ENCODE assay signal across 9 mouse cellular contexts in genomic region chr15:78843581-78844469, GRCm38 (mm10). TPM values are rescaled to one million over a fixed set of nuclear protein-coding genes. Genes with fewer than 3 reads are reported as not detected.
DNase-seq lines count a peak whose midpoint lies in the region; ATAC-seq and TF ChIP-seq lines count a peak whose summit lies in the region.
"Had no signal": no experiment of that assay in that cellular context is flagged by ENCODE, and none has a peak within 500 bp of the region (broad histone marks: within the 10 kb centered on the region; RNA-seq: fewer than 3 reads in every experiment).

No protein-coding gene starts in this region.

- no peak for ATAC-seq in embryonic facial prominence, embryonic 11.5 days (replicated peaks; ENCODE audit: insufficient number of reproducible peaks, low FRiP score, low TSS enrichment, low read depth)
- no peak for ATAC-seq in hindbrain, embryonic 12.5 days (ENCODE audit: low FRiP score)
- no peak for ATAC-seq in liver, embryonic 14.5 days (ENCODE audit: insufficient read depth)
- ATAC-seq in neural tube, embryonic 15.5 days (ENCODE audit: low FRiP score) = no peak

- H3K4me1 ChIP-seq in embryonic facial prominence, embryonic 11.5 days (ENCODE audit: control insufficient read depth, insufficient read depth, low read length) = peaks cover 6% of the 10 kb centered on the region
- peaks cover 67% of the 10 kb centered on the region for H3K4me1 ChIP-seq in hindbrain, embryonic 12.5 days
- peaks cover 0 to 5% of the 10 kb centered on the region in 2 experiments; a peak in 1 of 4 replicates for H3K4me1 ChIP-seq in liver, embryonic 14.5 days (replicated peaks; ENCODE audit: control insufficient read depth in 2 of 2, insufficient read depth in 2 of 2, low read length in 1 of 2)
- peaks cover 60% of the 10 kb centered on the region for H3K4me1 ChIP-seq in neural tube, embryonic 15.5 days

- no peak overlapping the region for H3K27ac ChIP-seq in embryonic facial prominence, embryonic 11.5 days (replicated peaks; ENCODE audit: low read depth, low read length)
- H3K27ac ChIP-seq in hindbrain, embryonic 12.5 days = no peak overlapping the region
- H3K27ac ChIP-seq in liver, embryonic 14.5 days = no peak overlapping the region
- 0 out of 2 replicates have a peak overlapping the region, but pooled peaks have one; percentile 74 for H3K27ac ChIP-seq in neural tube, embryonic 15.5 days (replicated peaks)

- TF ChIP-seq EP300 in liver, embryonic 14.5 days (IDR thresholded peaks at IDR 0.05; ENCODE audit: low read depth) = no peak

- TF ChIP-seq CTCF in liver, embryonic 14.5 days (IDR thresholded peaks at IDR 0.05; ENCODE audit: low read depth) = peak; percentile 26; the same call in 1 of the 2 replicates

- DNase-seq in adrenal gland, adult 2 months = peak; percentile 56
- DNase-seq in adrenal gland, adult 8-10 months = no peak
- DNase-seq in embryonic facial prominence, embryonic 11.5 days (ENCODE audit: low spot score) = no peak
- DNase-seq in liver, embryonic 14.5 days (ENCODE audit: low read depth in 3 of 3, low spot score in 3 of 3) = no peak
- no peak for DNase-seq in frontal cortex, postnatal 14 days (ENCODE audit: low spot score in 2 of 2)
- DNase-seq in cerebellum, adult 11 months = no peak

- H3K4me2 ChIP-seq in embryonic facial prominence, embryonic 11.5 days (ENCODE audit: low read depth, low read length) = peak overlapping the region; percentile 94
- peak overlapping the region; percentile 81 for H3K4me2 ChIP-seq in hindbrain, embryonic 12.5 days (replicated peaks)
- H3K4me2 ChIP-seq in liver, embryonic 14.5 days (ENCODE audit: low read depth) = peak overlapping the region; percentile 25
- H3K4me2 ChIP-seq in neural tube, embryonic 15.5 days = peak overlapping the region; percentile 74

- no peaks in the 10 kb centered on the region for H3K27me3 ChIP-seq in embryonic facial prominence, embryonic 11.5 days (ENCODE audit: control insufficient read depth, insufficient read depth, low read length)
- peaks cover 35% of the 10 kb centered on the region for H3K27me3 ChIP-seq in hindbrain, embryonic 12.5 days
- peaks cover 42% of the 10 kb centered on the region for H3K27me3 ChIP-seq in liver, embryonic 14.5 days (ENCODE audit: control insufficient read depth, insufficient read depth, low read length)
- H3K27me3 ChIP-seq in neural tube, embryonic 15.5 days (replicated peaks) = peaks cover 30% of the 10 kb centered on the region

- WGBS in embryonic facial prominence, embryonic 11.5 days = 31% methylated on average over 21 of the region's 21 CpGs
- WGBS in hindbrain, embryonic 12.5 days = 39% methylated on average over 21 of the region's 21 CpGs
- WGBS in liver, embryonic 14.5 days (ENCODE audit: insufficient replicate concordance) = 19% methylated on average over 21 of the region's 21 CpGs
- WGBS in neural tube, embryonic 15.5 days = 37% methylated on average over 21 of the region's 21 CpGs

- H3K9ac ChIP-seq in embryonic facial prominence, embryonic 11.5 days (replicated peaks; ENCODE audit: low read length) = peak overlapping the region; percentile 20
- H3K9ac ChIP-seq in hindbrain, embryonic 12.5 days = 0 out of 2 replicates have a peak overlapping the region, but pooled peaks have one; percentile 4
- H3K9ac ChIP-seq in liver, embryonic 14.5 days (replicated peaks) = no peak overlapping the region; the same call in 1 of the 2 replicates
- peak overlapping the region; percentile 20; the same call in 1 of the 2 replicates for H3K9ac ChIP-seq in neural tube, embryonic 15.5 days (replicated peaks)

- H3K9me3 ChIP-seq in embryonic facial prominence, embryonic 11.5 days (replicated peaks; ENCODE audit: control insufficient read depth, low read length) = no peaks in the 10 kb centered on the region
- no peaks in the 10 kb centered on the region for H3K9me3 ChIP-seq in hindbrain, embryonic 12.5 days (replicated peaks)
- H3K9me3 ChIP-seq in liver, embryonic 14.5 days (ENCODE audit: control insufficient read depth, low read length) = no peaks in the 10 kb centered on the region
- H3K9me3 ChIP-seq in neural tube, embryonic 15.5 days (replicated peaks) = no peaks in the 10 kb centered on the region

- peak overlapping the region; percentile 53 for H3K4me3 ChIP-seq in embryonic facial prominence, embryonic 11.5 days (ENCODE audit: low read depth, low read length)
- H3K4me3 ChIP-seq in hindbrain, embryonic 12.5 days = peak overlapping the region; percentile 48
- H3K4me3 ChIP-seq in liver, embryonic 14.5 days (ENCODE audit: insufficient read depth in 1 of 2, low read depth in 2 of 2, low read length in 2 of 2) = peak overlapping the region; percentile 52 to 66
- H3K4me3 ChIP-seq in neural tube, embryonic 15.5 days (replicated peaks) = peak overlapping the region; percentile 47

- no peaks in the 10 kb centered on the region for H3K36me3 ChIP-seq in embryonic facial prominence, embryonic 11.5 days (replicated peaks; ENCODE audit: control insufficient read depth, insufficient read depth, low read depth, low read length)
- no peaks in the 10 kb centered on the region for H3K36me3 ChIP-seq in hindbrain, embryonic 12.5 days
- H3K36me3 ChIP-seq in liver, embryonic 14.5 days (replicated peaks; ENCODE audit: control insufficient read depth, insufficient read depth, low read depth) = no peaks in the 10 kb centered on the region
- H3K36me3 ChIP-seq in neural tube, embryonic 15.5 days = no peaks in the 10 kb centered on the region

RNA-seq across cellular contexts. Expression of gene Cdc42ep1, which starts 1.4 kb away (rescaled TPM):
- 10 to 100 TPM; 36.9 to 57.2 TPM for total RNA-seq in adrenal gland, adult 2 months (2021)
- polyA plus RNA-seq in adrenal gland, adult 2 months (2012; rRNA removed) = 100 and 122 TPM in 2 replicates
- 10 to 100 TPM; 41.2 to 85.0 (median 65.8) TPM for total RNA-seq in adrenal gland, adult 8-10 months (2022)
- polyA plus RNA-seq in embryonic facial prominence, embryonic 11.5 days (2014; fragmentation: Nextera tagmentation; extraction: Ambion mirVana) = 10.9 and 11.3 TPM in 2 replicates
- 15.1 and 15.6 TPM in 2 replicates for polyA plus RNA-seq in hindbrain, embryonic 12.5 days (2016; fragmentation: Nextera tagmentation; extraction: Ambion mirVana)
- polyA plus RNA-seq in liver, embryonic 14.5 days (2012; rRNA removed) = 8.1 and 10.1 TPM in 2 replicates
- polyA plus RNA-seq in liver, embryonic 14.5 days (2014; fragmentation: Nextera tagmentation; extraction: Ambion mirVana) = 7.8 and 8.6 TPM in 2 replicates
- polyA plus RNA-seq in neural tube, embryonic 15.5 days (2015; fragmentation: Nextera tagmentation; extraction: Ambion mirVana) = 12.0 and 16.2 TPM in 2 replicates

RNA-seq across cellular contexts. Expression of gene Lgals2, which starts 11.5 kb away (rescaled TPM):
- total RNA-seq in adrenal gland, adult 2 months (2021) = 1 to 10 TPM in 1 of 2 experiments, under 1 TPM in 1; 0.52 to 1.8 TPM
- polyA plus RNA-seq in adrenal gland, adult 2 months (2012; rRNA removed) = 0.73 and 0.74 TPM in 2 replicates
- total RNA-seq in adrenal gland, adult 8-10 months (2022) = not detected
- not detected in 2 replicates for polyA plus RNA-seq in embryonic facial prominence, embryonic 11.5 days (2014; fragmentation: Nextera tagmentation; extraction: Ambion mirVana)
- polyA plus RNA-seq in hindbrain, embryonic 12.5 days (2016; fragmentation: Nextera tagmentation; extraction: Ambion mirVana) = not detected in 2 replicates
- 8.7 and 9.8 TPM in 2 replicates for polyA plus RNA-seq in liver, embryonic 14.5 days (2012; rRNA removed)
- 14.0 and 15.0 TPM in 2 replicates for polyA plus RNA-seq in liver, embryonic 14.5 days (2014; fragmentation: Nextera tagmentation; extraction: Ambion mirVana)
- polyA plus RNA-seq in neural tube, embryonic 15.5 days (2015; fragmentation: Nextera tagmentation; extraction: Ambion mirVana) = 26.1 TPM in 1 of 2 replicates, not detected in the other
- total RNA-seq: gastrocnemius, postnatal 4 days had no signal

RNA-seq across cellular contexts. Expression of gene Gga1, which starts 33.2 kb away (rescaled TPM):
- total RNA-seq in adrenal gland, adult 2 months (2021) = 10 to 100 TPM; 51.9 to 56.2 TPM
- polyA plus RNA-seq in adrenal gland, adult 2 months (2012; rRNA removed) = 138 and 147 TPM in 2 replicates
- 10 to 100 TPM; 57.9 to 79.2 (median 66.5) TPM for total RNA-seq in adrenal gland, adult 8-10 months (2022)
- 21.1 and 22.6 TPM in 2 replicates for polyA plus RNA-seq in embryonic facial prominence, embryonic 11.5 days (2014; fragmentation: Nextera tagmentation; extraction: Ambion mirVana)
- 54.3 and 58.7 TPM in 2 replicates for polyA plus RNA-seq in hindbrain, embryonic 12.5 days (2016; fragmentation: Nextera tagmentation; extraction: Ambion mirVana)
- polyA plus RNA-seq in liver, embryonic 14.5 days (2012; rRNA removed) = 16.6 and 19.1 TPM in 2 replicates
- polyA plus RNA-seq in liver, embryonic 14.5 days (2014; fragmentation: Nextera tagmentation; extraction: Ambion mirVana) = 13.6 and 15.6 TPM in 2 replicates
- 42.6 and 44.1 TPM in 2 replicates for polyA plus RNA-seq in neural tube, embryonic 15.5 days (2015; fragmentation: Nextera tagmentation; extraction: Ambion mirVana)

RNA-seq across cellular contexts. Expression of gene Card10, which starts 41.0 kb away (rescaled TPM):
- 10 to 100 TPM in 1 of 2 experiments, 1 to 10 TPM in 1; 4.9 to 10.9 TPM for total RNA-seq in adrenal gland, adult 2 months (2021)
- polyA plus RNA-seq in adrenal gland, adult 2 months (2012; rRNA removed) = 18.1 and 26.5 TPM in 2 replicates
- 10 to 100 TPM in 1 of 4 experiments, 1 to 10 TPM in 3; 6.6 to 10.0 (median 8.1) TPM for total RNA-seq in adrenal gland, adult 8-10 months (2022)
- 1.8 and 2.6 TPM in 2 replicates for polyA plus RNA-seq in embryonic facial prominence, embryonic 11.5 days (2014; fragmentation: Nextera tagmentation; extraction: Ambion mirVana)
- 2.7 and 2.9 TPM in 2 replicates for polyA plus RNA-seq in hindbrain, embryonic 12.5 days (2016; fragmentation: Nextera tagmentation; extraction: Ambion mirVana)
- polyA plus RNA-seq in liver, embryonic 14.5 days (2012; rRNA removed) = 2.2 and 2.5 TPM in 2 replicates
- polyA plus RNA-seq in liver, embryonic 14.5 days (2014; fragmentation: Nextera tagmentation; extraction: Ambion mirVana) = 1.1 and 1.3 TPM in 2 replicates
- polyA plus RNA-seq in neural tube, embryonic 15.5 days (2015; fragmentation: Nextera tagmentation; extraction: Ambion mirVana) = 1.9 and 3.7 TPM in 2 replicates

RNA-seq across cellular contexts. Expression of gene Gm49510, which starts 55.6 kb away (rescaled TPM):
- not detected for total RNA-seq in adrenal gland, adult 2 months (2021)
- polyA plus RNA-seq in adrenal gland, adult 2 months (2012; rRNA removed) = not detected in 2 replicates
- total RNA-seq in adrenal gland, adult 8-10 months (2022) = under 1 TPM in 1 of 4 experiments, not detected in 3; 0.45 TPM
- 0.17 and 0.58 TPM in 2 replicates for polyA plus RNA-seq in embryonic facial prominence, embryonic 11.5 days (2014; fragmentation: Nextera tagmentation; extraction: Ambion mirVana)
- polyA plus RNA-seq in hindbrain, embryonic 12.5 days (2016; fragmentation: Nextera tagmentation; extraction: Ambion mirVana) = 0.22 and 0.61 TPM in 2 replicates
- polyA plus RNA-seq in liver, embryonic 14.5 days (2012; rRNA removed) = 0.03 and 0.17 TPM in 2 replicates
- polyA plus RNA-seq in liver, embryonic 14.5 days (2014; fragmentation: Nextera tagmentation; extraction: Ambion mirVana) = 0.10 and 0.13 TPM in 2 replicates
- polyA plus RNA-seq in neural tube, embryonic 15.5 days (2015; fragmentation: Nextera tagmentation; extraction: Ambion mirVana) = not detected in 2 replicates
- total RNA-seq: gastrocnemius, postnatal 4 days had no signal

Comparison
In these comparisons a context has a peak if more than half of its experiments do, and no peak if none do; other contexts are left out.
1. H3K4me2 ChIP-seq: peak in every context shown above with its lines; median percentile 94 in embryonic facial prominence, embryonic 11.5 days; 81 in hindbrain, embryonic 12.5 days; 74 in neural tube, embryonic 15.5 days; 25 in liver, embryonic 14.5 days.